Mouse (Mus musculus): ENCODE data around the gene Gpc6. TPM values are rescaled to one million over a fixed set of nuclear protein-coding genes. Genes with fewer than 3 reads are reported as not detected.

Gene Gpc6
- total RNA-seq, 2 experiments from 2014 or later, result 27.4 to 32.7 TPM

DNA sequence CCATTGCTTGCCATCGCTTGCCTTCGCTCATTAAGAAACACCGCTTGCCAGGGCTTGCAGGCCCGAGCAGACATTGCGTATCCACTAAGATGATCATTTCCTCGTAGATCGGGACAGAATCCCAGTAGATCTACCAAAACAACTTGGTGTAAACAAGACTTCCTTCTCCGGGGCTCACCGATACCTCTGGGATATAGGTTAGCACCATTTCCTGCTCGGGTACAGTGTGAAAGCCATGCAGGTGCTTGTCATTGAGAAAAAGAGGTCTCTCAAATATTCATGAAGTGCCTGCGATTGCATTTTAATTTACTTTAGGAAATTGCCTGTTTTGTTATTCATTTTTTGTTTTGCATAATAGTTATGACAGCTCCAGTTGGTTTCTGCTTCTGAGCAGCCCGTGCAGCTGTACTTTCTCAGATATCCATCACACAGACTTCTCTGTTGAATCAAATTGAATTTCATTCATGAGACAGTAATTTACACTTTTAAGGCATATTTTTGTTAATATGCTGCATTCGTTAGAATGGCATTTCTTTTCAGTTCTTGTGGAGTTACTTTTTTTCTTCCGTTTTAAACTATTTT is 230.9 kb downstream of the Gpc6 start:
- no peak for DNase-seq (ENCODE audit: extremely low spot score in 1 of 2, low spot score in 2 of 2)
- intact Hi-C loops (cut with DNase I), result no loop called here

DNA sequence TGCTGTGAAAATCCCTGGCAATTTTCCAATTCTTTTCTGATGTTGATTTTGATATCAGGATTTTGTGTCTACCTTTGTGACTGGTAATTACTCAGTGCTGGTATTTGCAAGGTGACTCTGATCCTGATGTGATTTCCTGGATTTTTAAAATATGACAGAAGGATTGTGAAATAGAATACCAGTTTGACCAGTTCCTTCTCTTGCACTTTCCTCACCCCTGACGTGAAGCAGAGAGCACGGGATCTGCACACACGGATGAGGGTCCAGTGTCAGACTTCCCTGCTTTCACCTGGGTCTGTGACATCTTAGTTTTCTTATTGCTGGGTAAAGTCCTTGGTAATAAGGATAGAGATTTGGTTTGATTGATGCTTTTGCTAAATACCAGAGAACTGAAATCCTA is 232.3 kb downstream of the Gpc6 start:
- intact Hi-C loops (cut with DNase I), result no loop called here
- DNase-seq (ENCODE audit: extremely low spot score in 1 of 2, low spot score in 2 of 2), result no peak

DNA sequence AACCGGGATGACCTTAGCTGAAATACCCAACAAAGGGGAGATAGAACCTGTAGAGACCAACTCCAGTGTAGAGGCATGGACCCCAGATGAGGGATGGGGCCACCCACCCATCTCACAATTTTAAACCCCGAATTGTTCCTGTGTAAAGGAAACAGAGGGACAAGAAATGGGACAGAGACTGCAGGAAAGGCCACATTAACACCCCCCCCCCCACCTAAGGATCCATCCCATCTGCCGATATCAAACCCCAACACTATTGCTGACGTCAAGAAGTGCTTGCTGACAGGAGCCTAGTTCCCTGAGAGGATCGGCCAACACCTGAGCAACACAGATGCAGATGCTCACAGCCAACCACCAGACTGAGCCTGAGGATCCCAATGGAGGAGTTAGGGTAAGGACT is 241.2 kb downstream of the Gpc6 start:
- intact Hi-C loops (cut with DNase I), result no loop called here
- DNase-seq (ENCODE audit: extremely low spot score in 1 of 2, low spot score in 2 of 2), result no peak

DNA sequence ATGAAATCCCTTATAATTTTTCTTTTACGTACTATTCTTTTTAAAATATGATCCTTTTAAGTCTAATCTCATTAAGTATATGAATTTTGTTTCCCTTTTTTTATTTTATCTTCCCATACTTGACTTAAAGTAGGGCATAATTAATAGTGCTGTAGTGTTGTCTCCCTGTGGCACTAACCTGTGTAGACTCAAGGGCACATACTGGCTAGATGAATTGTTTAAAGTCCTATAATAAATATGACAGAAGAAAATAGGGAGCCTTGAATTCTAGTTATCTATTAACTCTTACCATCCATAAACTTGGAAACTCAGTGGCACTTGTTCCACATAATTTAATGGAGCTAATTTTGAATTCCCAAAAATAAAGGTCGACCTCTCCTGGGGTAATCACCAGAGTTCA is 268.2 kb downstream of the Gpc6 start:
- no peak for DNase-seq (ENCODE audit: extremely low spot score in 1 of 2, low spot score in 2 of 2)
- intact Hi-C loops (cut with DNase I), result no loop called here

DNA sequence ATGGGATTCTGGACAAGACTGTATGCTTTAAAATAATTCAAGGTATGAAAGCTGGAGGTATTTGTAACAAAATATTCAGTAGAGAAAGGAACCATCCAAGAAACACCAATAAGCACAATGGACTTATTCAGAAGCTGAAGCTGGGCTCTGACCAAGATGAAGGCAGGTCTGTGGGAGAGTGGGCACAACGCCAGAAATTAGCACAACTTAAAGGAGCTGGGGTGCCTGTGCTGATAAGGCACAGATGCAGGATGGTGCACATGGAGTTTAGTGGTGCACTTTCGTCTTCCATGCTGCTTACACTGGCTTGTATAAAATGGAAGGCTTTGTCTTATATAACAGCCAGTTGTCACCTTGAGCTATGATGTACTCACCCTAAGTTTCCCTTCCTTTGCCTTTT is 276.9 kb downstream of the Gpc6 start:
- intact Hi-C loops (cut with DNase I), result no loop called here
- DNase-seq (ENCODE audit: extremely low spot score in 1 of 2, low spot score in 2 of 2), result no peak

DNA sequence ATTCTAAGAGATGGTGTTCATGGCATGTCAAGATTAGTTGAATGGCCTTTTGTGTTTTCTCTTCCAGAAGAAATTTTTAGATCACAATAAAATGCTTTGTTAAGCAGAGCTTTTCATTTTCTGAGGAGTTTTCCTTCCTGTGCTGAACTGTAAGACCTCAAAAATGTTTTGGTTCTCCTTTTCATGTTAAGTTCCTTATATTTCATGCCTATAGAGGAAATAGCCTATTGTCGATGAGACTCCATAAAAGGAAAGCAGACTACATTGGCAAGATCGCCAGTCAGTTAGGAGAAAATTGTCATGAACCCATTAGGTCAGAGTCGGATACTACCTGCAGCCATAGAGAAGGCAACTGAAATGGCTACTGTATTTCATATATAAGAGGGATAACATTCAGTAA is 278.8 kb downstream of the Gpc6 start:
- no peak for DNase-seq (ENCODE audit: extremely low spot score in 1 of 2, low spot score in 2 of 2)
- intact Hi-C loops (cut with DNase I), result no loop called here

DNA sequence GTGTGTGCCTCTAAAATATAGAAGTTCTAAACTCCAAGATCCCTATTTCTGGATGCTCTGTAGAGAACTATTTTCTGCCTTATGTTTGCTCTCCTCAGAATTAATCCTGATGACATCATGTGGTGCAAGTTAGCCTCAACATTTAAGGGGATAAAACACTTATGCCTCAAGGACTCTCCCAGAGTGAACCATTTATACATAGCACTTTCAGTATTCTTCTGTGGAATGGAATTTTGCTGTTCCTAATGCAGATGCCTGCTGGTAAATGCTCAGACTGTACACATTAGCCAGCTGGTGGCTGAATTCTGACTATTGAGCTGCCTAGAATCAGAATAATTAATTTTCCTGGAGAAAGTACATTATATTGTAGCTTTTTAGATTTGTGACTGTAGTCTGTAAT is 289.3 kb downstream of the Gpc6 start:
- no peak for DNase-seq (ENCODE audit: extremely low spot score in 1 of 2, low spot score in 2 of 2)
- intact Hi-C loops (cut with DNase I), result no loop called here

DNA sequence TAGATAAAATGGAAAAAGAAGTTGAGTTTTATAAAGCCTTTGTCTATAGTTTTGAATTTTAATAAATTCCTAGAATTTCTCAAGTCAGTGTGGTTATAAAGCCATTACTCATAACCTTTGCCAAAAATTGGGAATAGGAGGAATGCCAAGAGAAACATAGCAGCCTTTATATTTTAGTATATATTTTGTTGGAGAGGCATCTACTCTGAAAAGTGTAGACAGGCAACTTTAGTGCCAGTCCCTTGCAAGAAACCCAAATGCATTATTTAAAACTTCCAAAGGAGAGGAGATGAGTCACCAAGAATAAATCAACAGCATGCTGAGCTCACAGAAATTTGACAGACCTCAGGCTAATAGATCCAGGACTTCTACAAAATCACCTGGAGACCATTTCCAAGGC is 301.8 kb downstream of the Gpc6 start:
- DNase-seq (ENCODE audit: extremely low spot score in 1 of 2, low spot score in 2 of 2), result no peak
- intact Hi-C loops (cut with DNase I), result no loop called here

DNA sequence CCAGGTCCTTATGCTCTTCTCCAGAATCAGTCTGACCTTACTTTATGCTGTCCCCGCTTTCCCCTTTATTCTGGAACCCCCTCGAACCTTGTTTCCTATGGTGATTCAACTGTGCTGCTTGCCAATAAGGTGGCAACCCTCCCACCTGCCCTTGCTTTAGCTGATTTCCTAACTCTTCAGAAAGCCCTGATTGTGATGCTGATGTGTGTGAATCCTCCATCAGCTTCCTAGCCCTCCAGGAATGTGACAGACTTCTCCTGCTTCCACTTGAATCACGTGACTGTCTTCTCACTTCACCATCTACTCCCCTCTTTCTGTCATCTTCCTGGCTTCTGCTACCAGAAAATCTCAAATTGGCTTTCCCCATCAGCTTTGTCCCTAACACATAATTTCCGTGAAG is 305.4 kb downstream of the Gpc6 start:
- DNase-seq (ENCODE audit: extremely low spot score in 1 of 2, low spot score in 2 of 2), result no peak
- intact Hi-C loops (cut with DNase I), result no loop called here

DNA sequence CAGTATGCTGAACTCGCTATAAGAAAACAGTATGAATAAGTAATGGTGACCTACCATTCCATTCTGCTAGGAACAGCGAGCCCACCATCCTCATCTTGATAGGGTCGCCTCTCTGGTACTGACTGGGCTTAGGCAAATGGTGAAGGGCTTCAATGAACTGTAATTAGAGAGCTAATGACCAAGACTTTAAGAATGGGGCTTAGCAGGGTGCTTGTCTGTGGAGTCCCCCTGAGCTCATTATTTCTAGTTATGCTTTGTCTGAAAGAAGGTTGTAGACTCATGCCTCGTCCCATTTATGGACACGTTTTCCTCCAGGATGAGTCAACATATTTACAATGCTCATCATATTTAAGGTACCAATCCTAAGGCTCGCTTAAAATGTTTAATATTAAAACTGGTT is 313.1 kb downstream of the Gpc6 start:
- no peak for DNase-seq (ENCODE audit: extremely low spot score in 1 of 2, low spot score in 2 of 2)
- intact Hi-C loops (cut with DNase I), result no loop called here

DNA sequence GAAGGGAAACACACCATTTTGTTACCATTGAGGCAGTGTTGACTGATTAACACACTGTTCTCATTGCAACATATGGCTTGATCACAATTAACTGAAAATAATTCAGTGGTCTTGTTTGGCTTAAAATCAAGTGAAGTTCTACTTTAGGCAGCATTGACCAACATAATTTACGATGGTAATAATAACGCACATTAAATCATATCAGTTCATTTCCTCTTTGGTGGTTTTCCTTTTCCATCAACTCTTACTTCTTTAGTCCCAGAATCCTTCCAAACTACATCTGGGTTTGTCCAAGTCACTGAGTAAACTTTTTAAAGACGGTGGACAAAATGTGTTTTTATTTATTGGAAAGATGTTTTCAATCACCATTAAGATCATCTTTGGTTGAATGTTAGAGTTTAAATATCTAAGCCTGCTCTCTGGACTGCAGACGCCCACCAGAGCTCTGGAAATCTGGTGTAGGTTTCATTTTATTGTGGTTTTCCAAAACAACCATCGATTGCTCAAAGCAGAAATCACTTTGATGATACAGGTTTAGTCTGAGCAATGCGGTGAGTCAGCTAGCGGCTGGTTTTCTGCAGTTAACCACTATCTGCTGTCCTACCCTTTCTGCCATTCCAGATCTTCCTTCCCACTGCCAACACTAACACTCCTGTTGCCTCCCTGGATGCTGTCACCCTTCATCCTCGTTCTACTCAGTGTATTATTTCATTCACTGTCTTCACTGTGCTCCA is 314.7 kb downstream of the Gpc6 start:
- intact Hi-C loops (cut with DNase I), result no loop called here
- DNase-seq (ENCODE audit: extremely low spot score in 1 of 2, low spot score in 2 of 2), result no peak

DNA sequence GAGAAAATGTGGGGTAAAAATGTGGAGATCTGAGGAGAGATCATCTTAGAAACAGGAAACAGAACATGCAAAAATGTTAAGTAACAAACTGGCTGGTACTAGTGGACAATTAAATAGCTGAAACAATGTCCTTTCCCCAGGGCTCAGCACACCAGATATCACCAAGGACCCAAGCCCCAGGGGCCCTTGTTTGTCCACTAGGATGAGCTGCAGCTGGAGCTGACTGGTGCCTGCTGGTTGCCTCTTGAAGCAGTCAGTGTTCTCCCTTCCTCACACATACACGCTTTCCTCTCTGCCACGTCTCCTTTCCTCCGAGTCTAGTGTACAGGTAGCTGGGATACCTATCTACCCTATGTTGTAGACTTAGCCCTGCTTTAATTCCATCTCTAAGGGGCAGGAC is 320.5 kb downstream of the Gpc6 start:
- no peak for DNase-seq (ENCODE audit: extremely low spot score in 1 of 2, low spot score in 2 of 2)
- intact Hi-C loops (cut with DNase I), result no loop called here

DNA sequence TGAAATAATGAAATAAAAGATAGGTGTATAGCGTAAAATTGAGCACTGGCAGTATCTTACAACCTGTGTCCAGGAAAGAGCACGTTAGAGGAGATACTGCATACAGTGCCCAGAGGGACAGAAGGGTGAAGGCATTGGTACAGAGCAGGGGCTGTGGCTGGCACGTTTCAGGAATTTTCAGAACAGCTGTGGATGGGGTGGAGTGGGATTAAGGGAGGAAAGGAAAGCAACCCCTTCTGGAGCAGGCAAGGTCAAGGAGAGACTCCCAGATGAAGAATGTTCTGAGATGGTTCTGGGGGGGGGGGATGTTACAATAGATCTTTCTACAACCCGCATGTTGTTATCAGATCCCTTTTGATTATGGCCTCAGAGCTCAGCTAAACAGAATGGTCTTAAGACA is 331.1 kb downstream of the Gpc6 start:
- intact Hi-C loops (cut with DNase I), result no loop called here
- no peak for DNase-seq (ENCODE audit: extremely low spot score in 1 of 2, low spot score in 2 of 2)

DNA sequence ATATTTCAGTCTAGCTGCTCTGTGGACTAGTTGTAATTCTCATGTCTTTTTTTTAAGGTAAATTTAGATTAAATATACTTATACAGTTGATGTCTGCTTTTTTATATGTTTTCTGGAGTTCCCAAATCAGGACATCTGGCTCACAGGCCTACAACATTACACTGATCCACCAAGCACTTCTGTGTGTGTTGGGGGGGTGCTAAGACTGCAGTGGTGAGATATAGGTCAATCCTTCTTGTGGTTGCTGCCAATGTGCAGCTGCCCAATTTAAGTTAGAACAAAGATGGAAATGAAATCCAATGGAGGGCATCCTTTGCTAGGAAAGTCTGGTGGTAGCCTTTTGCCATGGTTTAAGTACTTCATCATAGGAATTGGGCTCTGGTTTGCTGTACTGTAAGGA is 340.5 kb downstream of the Gpc6 start:
- intact Hi-C loops (cut with DNase I), result no loop called here
- DNase-seq (ENCODE audit: extremely low spot score in 1 of 2, low spot score in 2 of 2), result no peak

DNA sequence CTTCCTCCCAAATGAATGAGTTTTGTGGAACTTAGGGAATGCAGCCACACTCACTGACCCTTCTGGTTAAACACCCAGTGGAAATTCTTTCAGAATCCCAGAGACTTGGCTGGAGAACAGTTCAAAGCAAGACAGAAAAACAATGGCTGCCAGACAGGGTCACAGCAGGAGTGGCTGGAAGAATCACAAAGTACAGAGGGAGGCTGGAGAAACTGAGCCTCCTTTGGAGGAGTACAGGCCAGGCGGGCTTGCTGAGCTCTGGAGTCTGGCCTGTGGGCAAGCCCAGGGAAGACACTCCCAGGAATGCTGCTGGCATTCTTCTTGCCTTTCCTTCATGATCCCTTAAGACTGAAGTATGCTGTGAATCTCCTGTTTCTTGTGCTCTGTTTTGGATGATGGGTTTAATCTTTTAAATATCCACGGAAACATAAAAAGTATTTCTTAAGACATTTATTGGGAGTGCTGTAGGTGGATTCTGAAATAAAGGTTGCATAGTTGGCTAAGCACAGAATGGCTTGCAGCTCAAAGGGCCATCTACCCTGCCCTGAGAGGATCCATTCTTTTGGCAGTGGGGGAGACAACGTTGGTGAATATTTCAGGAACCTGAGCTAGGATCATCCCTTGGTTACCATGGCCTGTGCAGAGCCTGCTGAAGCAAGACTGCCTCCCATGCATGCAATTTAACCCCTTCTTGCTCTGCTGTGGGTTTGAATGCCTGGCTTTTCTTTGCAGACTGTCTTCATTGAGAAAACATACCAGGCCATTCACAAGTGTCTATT is 342.9 kb downstream of the Gpc6 start:
- intact Hi-C loops (cut with DNase I), result no loop called here
- DNase-seq (ENCODE audit: extremely low spot score in 1 of 2, low spot score in 2 of 2), result peak; percentile 10 to 46

DNA sequence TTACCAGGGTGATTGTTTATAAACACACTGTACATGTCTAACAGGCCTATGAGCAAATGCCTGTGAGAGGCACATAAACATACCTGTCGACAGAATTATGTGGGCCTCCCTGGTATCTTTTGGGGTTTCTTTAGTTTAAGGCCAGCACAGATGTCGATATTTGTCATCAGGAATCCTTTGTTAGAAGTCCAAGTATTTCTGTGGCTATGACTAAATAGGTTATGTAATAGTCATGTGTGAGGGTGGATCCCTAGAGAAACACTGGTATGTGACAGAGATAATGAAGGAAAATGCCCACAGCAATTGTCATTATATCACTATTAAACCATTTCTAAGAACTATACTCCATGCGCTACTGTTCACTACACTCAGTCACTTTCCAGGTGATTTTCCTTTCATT is 358.5 kb downstream of the Gpc6 start:
- DNase-seq (ENCODE audit: extremely low spot score in 1 of 2, low spot score in 2 of 2), result no peak
- intact Hi-C loops (cut with DNase I), result no loop called here

DNA sequence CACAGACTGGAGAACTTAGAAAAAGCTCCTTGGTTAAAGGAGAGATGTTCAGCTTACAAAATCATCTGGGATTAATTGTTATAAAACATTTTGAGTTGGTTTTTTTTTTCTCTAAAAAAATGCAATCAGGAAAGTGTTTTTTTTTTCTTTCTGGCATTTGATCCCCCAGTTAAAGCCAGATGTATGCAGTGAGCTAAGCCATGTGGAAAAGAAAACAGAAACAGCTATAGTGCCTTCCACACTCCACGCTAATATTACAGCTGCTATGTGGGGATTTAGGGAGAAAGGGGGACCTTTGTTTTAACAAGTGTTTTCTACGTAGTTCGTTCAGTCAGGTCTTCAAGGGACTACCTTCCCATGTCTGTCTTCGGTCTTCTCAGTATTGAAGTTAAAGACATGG is 368.6 kb downstream of the Gpc6 start:
- intact Hi-C loops (cut with DNase I), result no loop called here

DNA sequence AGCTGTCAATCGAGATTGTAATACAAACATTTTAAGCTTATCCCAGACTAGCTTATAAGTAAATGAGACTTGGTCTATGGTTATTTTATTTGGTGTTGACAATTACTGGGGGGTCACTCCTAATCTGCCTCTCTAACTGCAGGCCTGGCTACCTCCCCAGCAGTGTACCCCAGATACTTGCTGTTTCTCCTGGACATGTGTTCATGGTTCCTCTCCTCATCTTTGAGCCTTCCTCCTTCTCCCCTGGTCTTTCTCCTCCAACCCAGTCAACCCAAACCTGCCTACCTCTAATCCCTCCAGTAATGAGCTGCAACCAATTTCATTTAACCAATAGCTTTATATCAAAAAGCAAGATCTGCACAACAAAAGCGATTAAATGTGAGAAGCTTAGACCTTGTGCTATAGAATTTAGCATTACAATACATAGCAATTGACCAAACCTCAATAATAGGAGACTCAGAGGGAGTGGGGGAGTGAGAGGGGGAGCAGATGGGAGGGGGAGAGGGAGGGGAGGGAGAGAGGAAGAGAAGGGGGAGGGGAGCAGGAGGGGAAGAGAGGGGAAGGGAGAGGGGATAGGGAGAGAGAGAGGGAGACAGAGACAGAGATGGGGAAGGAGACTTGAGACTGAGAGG is 371.2 kb downstream of the Gpc6 start:
- intact Hi-C loops (cut with DNase I), result no loop called here
- no peak for DNase-seq (ENCODE audit: extremely low spot score in 1 of 2, low spot score in 2 of 2)

More for the DNA sequence above, 368.6 kb downstream of the Gpc6 start:
- DNase-seq (ENCODE audit: extremely low spot score in 1 of 2, low spot score in 2 of 2), result no peak

DNA sequence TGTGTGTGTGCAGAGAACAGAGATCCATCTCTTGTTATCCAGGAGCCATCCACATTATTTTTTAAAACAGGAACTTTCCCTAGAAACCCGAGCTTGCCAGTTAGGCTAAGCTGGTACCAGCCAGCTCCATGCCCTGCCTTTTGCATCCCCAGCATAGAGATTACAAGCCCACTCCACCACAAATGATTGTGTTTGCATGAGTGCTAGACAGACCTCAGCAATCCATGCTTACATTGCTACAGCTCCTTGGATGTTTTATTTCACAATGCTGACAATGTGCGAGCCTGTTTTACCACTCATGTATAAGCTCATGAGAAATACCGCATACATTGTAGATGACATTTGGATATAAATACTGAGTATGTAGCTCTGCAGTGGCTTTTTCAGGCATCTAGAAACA is 375.9 kb downstream of the Gpc6 start:
- intact Hi-C loops (cut with DNase I), result no loop called here
- DNase-seq (ENCODE audit: extremely low spot score in 1 of 2, low spot score in 2 of 2), result peak in 1 of 2 experiments; percentile 8
